Mouse (Mus musculus) forebrain, postnatal 0 days (tissue): Measurements from ENCODE around the gene Pias4. TPM values are rescaled to one million over a fixed set of nuclear protein-coding genes. Genes with fewer than 3 reads are reported as not detected.

Experiments
- ATAC-seq: fragments of 200-750 bp; cut with Nextera tagmentation; 2 replicates; pipeline ENCODE4 v1.8.0; 2017; ENCODE audit warnings: mild to moderate bottlenecking, moderate library complexity
- DNase-seq: peaks from one replicate; pipeline ENCODE4 v3.0.0-alpha.2; 2015
- H3K27ac ChIP-seq: fragments of 300-500 bp; sonication (generic); 2 replicates; pipeline ENCODE4 v1.5.1; 2014; ENCODE audit warnings: low read depth, mild to moderate bottlenecking, antibody characterized with exemption, low read length, moderate library complexity, mixed read lengths
- H3K27me3 ChIP-seq: fragments of 300-500 bp; sonication (generic); 2 replicates; pipeline ENCODE4 v1.6.1; 2014; ENCODE audit warnings: mild to moderate bottlenecking, low read length, mixed read lengths; ENCODE audit not compliant: insufficient read depth
- H3K36me3 ChIP-seq: fragments of 300-500 bp; sonication (generic); 2 replicates; pipeline ENCODE4 v1.6.1; 2014; ENCODE audit warnings: mild to moderate bottlenecking, moderate library complexity; ENCODE audit not compliant: insufficient read depth
- H3K4me1 ChIP-seq: fragments of 300-500 bp; sonication (generic); 2 replicates; pipeline ENCODE4 v1.6.1; 2014; ENCODE audit warnings: antibody characterized with exemption; ENCODE audit not compliant: insufficient read depth
- H3K4me2 ChIP-seq: fragments of 300-500 bp; sonication (generic); 2 replicates; pipeline ENCODE4 v1.6.1; 2014; ENCODE audit warnings: low read depth, mild to moderate bottlenecking, moderate library complexity
- H3K4me3 ChIP-seq: fragments of 300-500 bp; sonication (generic); 2 replicates; pipeline ENCODE4 v1.5.1; 2014; ENCODE audit warnings: low read depth, low read length, mixed read lengths
- H3K9ac ChIP-seq: fragments of 300-500 bp; sonication (generic); 2 replicates; pipeline ENCODE4 v1.6.1; 2014; ENCODE audit warnings: mild to moderate bottlenecking
- H3K9me3 ChIP-seq: fragments of 300-500 bp; sonication (generic); 2 replicates; pipeline ENCODE4 v1.6.1; 2016; ENCODE audit warnings: low read length
- CTCF ChIP-seq: sonication (generic); IDR thresholded peaks from 2 replicates; pipeline ENCODE4 v1.5.1; 2016; ENCODE audit warnings: antibody characterized with exemption, control low read depth, low read depth
- WGBS: fragments of 180-500 bp; shearing (Covaris S2); extraction: QIAGEN DNeasy Blood & Tissue Kit; methylation state at CpG from one replicate; pipeline ENCODE4 v1.1.7; 2014; 5-methylcytosine and 5-hydroxymethylcytosine counted together
- polyA plus RNA-seq: library from polyadenylated mRNA; unstranded; fragments of >200 nt; fragmentation: Nextera tagmentation; extraction: Ambion mirVana; gene quantifications from 2 replicates; pipeline ENCODE4 v1.2.1, GENCODE M21; 2015
- total RNA-seq: library from RNA; depleted of rRNA; stranded (reverse); fragments of >200 nt; gene quantifications from 2 replicates; pipeline ENCODE4 v1.2.3, GENCODE M21; 2014

Gene Pias4
- total and polyA plus RNA-seq, 2 experiments from 2014 or later = 30.1 to 35.8 TPM

GRCm38 (mm10) chr10:81143157-81143633, 24.5 kb downstream of the Pias4 start:
- Histone ChIP-seq H3K27me3 (no peaks in the 10 kb centered on the region), H3K4me1 (peaks cover 8% of the 10 kb centered on the region), H3K4me2 (no peak overlapping the region), H3K9ac (no peak overlapping the region), H3K9me3 (no peaks in the 10 kb centered on the region), H3K4me3 (no peak overlapping the region), H3K36me3 (peaks cover 44% of the 10 kb centered on the region), H3K27ac (no peak overlapping the region)
- WGBS = 86% methylated on average over 6 of the region's 7 CpGs
- ATAC-seq (no peak), DNase-seq (no peak)
- no peak for TF ChIP-seq CTCF

GRCm38 (mm10) chr10:81142551-81142981, 25.2 kb downstream of the Pias4 start:
- ATAC-seq (no peak), DNase-seq (no peak)
- no peak overlapping the region for H3K4me3 ChIP-seq
- TF ChIP-seq CTCF = no peak
- no peaks in the 10 kb centered on the region for H3K9me3 ChIP-seq
- peaks cover 9% of the 10 kb centered on the region for H3K4me1 ChIP-seq
- no peak overlapping the region for H3K4me2 ChIP-seq
- peaks cover 38% of the 10 kb centered on the region for H3K36me3 ChIP-seq
- no peak overlapping the region for H3K9ac ChIP-seq
- H3K27me3 ChIP-seq = no peaks in the 10 kb centered on the region
- WGBS = 58% methylated on average over 5 of the region's 5 CpGs
- H3K27ac ChIP-seq = no peak overlapping the region

- H3K4me2 ChIP-seq = no peak overlapping the region
- H3K27ac ChIP-seq = no peak overlapping the region
- H3K4me1 ChIP-seq = peaks cover 9% of the 10 kb centered on the region
- no peak overlapping the region for H3K4me3 ChIP-seq
- 78% methylated on average over 7 of the region's 7 CpGs for WGBS
- no peak overlapping the region for H3K9ac ChIP-seq
- ATAC-seq = no peak
- no peak for DNase-seq
- H3K9me3 ChIP-seq = no peaks in the 10 kb centered on the region
- H3K36me3 ChIP-seq = peaks cover 28% of the 10 kb centered on the region
- no peak for TF ChIP-seq CTCF
- no peaks in the 10 kb centered on the region for H3K27me3 ChIP-seq
These were observed 26.1 kb downstream of the Pias4 start for GRCm38 (mm10) chr10:81141455-81142210.

- ATAC-seq = no peak
- H3K4me1 ChIP-seq = peaks cover 9% of the 10 kb centered on the region
- H3K36me3 ChIP-seq = peaks cover 21% of the 10 kb centered on the region
- WGBS = 64% methylated on average over 10 of the region's 10 CpGs
- peak overlapping the region; percentile 14; the same call in 1 of the 2 replicates for H3K9ac ChIP-seq
- H3K27me3 ChIP-seq = no peaks in the 10 kb centered on the region
- DNase-seq = no peak
- no peak overlapping the region for H3K27ac ChIP-seq
- no peaks in the 10 kb centered on the region for H3K9me3 ChIP-seq
- no peak overlapping the region for H3K4me3 ChIP-seq
- H3K4me2 ChIP-seq = 0 out of 2 replicates have a peak overlapping the region, but pooled peaks have one; percentile 8
- no peak for TF ChIP-seq CTCF
These were observed 26.8 kb downstream of the Pias4 start for GRCm38 (mm10) chr10:81140717-81141454.

GRCm38 (mm10) chr10:81140005-81140404, 27.7 kb downstream of the Pias4 start:
- H3K4me3 ChIP-seq = no peak overlapping the region

GRCm38 (mm10) chr10:81139529-81139846, 28.2 kb downstream of the Pias4 start:
- no peaks in the 10 kb centered on the region for H3K9me3 ChIP-seq
- no peak overlapping the region for H3K9ac ChIP-seq
- ATAC-seq = no peak
- H3K4me2 ChIP-seq = peak overlapping the region; percentile 90; the same call in 1 of the 2 replicates
- no peak overlapping the region for H3K4me3 ChIP-seq
- H3K27me3 ChIP-seq = peaks cover 6% of the 10 kb centered on the region
- no peak for DNase-seq
- no peak for TF ChIP-seq CTCF
- H3K4me1 ChIP-seq = peaks cover 9% of the 10 kb centered on the region
- 73% methylated on average over 4 of the region's 4 CpGs for WGBS
- H3K27ac ChIP-seq = no peak overlapping the region
- H3K36me3 ChIP-seq = peaks cover 8% of the 10 kb centered on the region

More at GRCm38 (mm10) chr10:81140005-81140404, 27.7 kb downstream of the Pias4 start:
- no peak overlapping the region for H3K27ac ChIP-seq
- H3K9ac ChIP-seq = no peak overlapping the region
- H3K9me3 ChIP-seq = no peaks in the 10 kb centered on the region
- H3K4me1 ChIP-seq = peaks cover 9% of the 10 kb centered on the region
- no peak overlapping the region for H3K4me2 ChIP-seq
- 0 out of 2 replicates have a peak, but pooled peaks cover under 1% of the 10 kb centered on the region for H3K27me3 ChIP-seq
- no peak for DNase-seq
- ATAC-seq = no peak
- WGBS = 61% methylated on average over 8 of the region's 8 CpGs
- peaks cover 13% of the 10 kb centered on the region for H3K36me3 ChIP-seq
- TF ChIP-seq CTCF = no peak
